Mouse (Mus musculus) stomach, postnatal 0 days (tissue): ENCODE data around the gene Adgrb2. TPM values are rescaled to one million over a fixed set of nuclear protein-coding genes. Genes with fewer than 3 reads are reported as not detected.

Experiments
- ATAC-seq: fragments of 200-750 bp; cut with Nextera tagmentation; 2 replicates; pipeline ENCODE4 v1.8.0; 2017; ENCODE audit not compliant: low FRiP score, low TSS enrichment
- DNase-seq: peaks from one replicate; pipeline ENCODE4 v3.0.0-alpha.2; 2016; ENCODE audit warnings: low spot score
- H3K27ac ChIP-seq: fragments of 300-500 bp; sonication (generic); replicated peaks from 2 replicates; pipeline ENCODE4 v1.5.1; 2014; ENCODE audit warnings: mild to moderate bottlenecking, control low read depth
- H3K27me3 ChIP-seq: fragments of 300-500 bp; sonication (generic); 2 replicates; pipeline ENCODE4 v1.6.1; 2014; ENCODE audit warnings: low read length; ENCODE audit not compliant: control insufficient read depth, insufficient read depth
- H3K36me3 ChIP-seq: fragments of 300-500 bp; sonication (generic); 2 replicates; pipeline ENCODE4 v1.6.1; 2014; ENCODE audit warnings: low read length, mixed read lengths; ENCODE audit not compliant: control insufficient read depth, insufficient read depth
- H3K4me1 ChIP-seq: fragments of 300-500 bp; sonication (generic); replicated peaks from 2 replicates; pipeline ENCODE4 v1.6.1; 2014; ENCODE audit warnings: antibody characterized with exemption; ENCODE audit not compliant: control insufficient read depth, insufficient read depth
- H3K4me2 ChIP-seq: fragments of 300-500 bp; sonication (generic); replicated peaks from 2 replicates; pipeline ENCODE4 v1.6.1; 2014; ENCODE audit warnings: low read depth, mild to moderate bottlenecking, control low read depth, moderate library complexity
- H3K4me3 ChIP-seq: fragments of 300-500 bp; sonication (generic); 2 replicates; pipeline ENCODE4 v1.5.1; 2014; ENCODE audit warnings: low read depth, low read length, control low read depth
- H3K9ac ChIP-seq: fragments of 300-500 bp; sonication (generic); 2 replicates; pipeline ENCODE4 v1.6.1; 2014; ENCODE audit warnings: mild to moderate bottlenecking, low read length, control low read depth, mixed read lengths
- H3K9me3 ChIP-seq: fragments of 300-500 bp; sonication (generic); 2 replicates; pipeline ENCODE4 v1.6.1; 2016; ENCODE audit warnings: low read length; ENCODE audit not compliant: control insufficient read depth
- CTCF ChIP-seq: IDR thresholded peaks from 2 replicates; pipeline ENCODE4 v1.5.1; 2016; ENCODE audit warnings: antibody characterized with exemption, low read depth, mild to moderate bottlenecking, moderate library complexity
- EP300 ChIP-seq: optimal IDR thresholded peaks from 2 replicates; pipeline ENCODE3; 2016; ENCODE audit warnings: antibody characterized with exemption
- WGBS: fragments of 180-500 bp; shearing (Covaris S2); extraction: QIAGEN DNeasy Blood & Tissue Kit; methylation state at CpG from one replicate; pipeline ENCODE4 v1.1.7; 2014; 5-methylcytosine and 5-hydroxymethylcytosine counted together
- polyA plus RNA-seq: library from polyadenylated mRNA; unstranded; fragments of >200 nt; fragmentation: Nextera tagmentation; extraction: Ambion mirVana; gene quantifications from 2 replicates; pipeline ENCODE4 v1.2.1, GENCODE M21; 2015

Gene Adgrb2
- polyA plus RNA-seq, 1 experiment from 2014 or later, result 0.49 TPM

- peak; percentile 75 for DNase-seq
- TF ChIP-seq EP300, result no peak
- TF ChIP-seq CTCF, result peak; percentile 77
- H3K4me2 ChIP-seq, result peak overlapping the region; percentile 97
- 0 out of 2 replicates have a peak, but pooled peaks cover 6% of the 10 kb centered on the region for H3K4me1 ChIP-seq
- peak overlapping the region; percentile 57 for H3K4me3 ChIP-seq
- H3K27me3 ChIP-seq, result no peaks in the 10 kb centered on the region
- 5% methylated on average over 15 of the region's 15 CpGs for WGBS
- peak; percentile 33; the same call in 1 of the 2 replicates for ATAC-seq
- no peaks in the 10 kb centered on the region for H3K9me3 ChIP-seq
- H3K9ac ChIP-seq, result no peak overlapping the region
- no peaks in the 10 kb centered on the region for H3K36me3 ChIP-seq
- no peak overlapping the region for H3K27ac ChIP-seq
Measured at GRCm38 (mm10) chr4:129983764-129984420, 778 bp upstream of the Adgrb2 start.

GRCm38 (mm10) chr4:129985161-129985670, 546 bp downstream of the Adgrb2 start:
- peak overlapping the region; percentile 63 for H3K9ac ChIP-seq
- H3K4me1 ChIP-seq, result 0 out of 2 replicates have a peak, but pooled peaks cover 6% of the 10 kb centered on the region
- TF ChIP-seq EP300 (no peak), CTCF (no peak)
- ATAC-seq (no peak), DNase-seq (no peak)
- H3K4me3 ChIP-seq, result peak overlapping the region; percentile 57
- H3K4me2 ChIP-seq, result peak overlapping the region; percentile 97
- no peak overlapping the region for H3K27ac ChIP-seq
- under 1% methylated on average over 27 of the region's 48 CpGs for WGBS
- H3K9me3 ChIP-seq, result no peaks in the 10 kb centered on the region
- H3K36me3 ChIP-seq, result no peaks in the 10 kb centered on the region
- H3K27me3 ChIP-seq, result no peaks in the 10 kb centered on the region

GRCm38 (mm10) chr4:129985671-129986441, 1.2 kb downstream of the Adgrb2 start:
- TF ChIP-seq CTCF (peak; percentile 66), EP300 (no peak)
- Histone ChIP-seq H3K9me3 (no peaks in the 10 kb centered on the region), H3K4me2 (peak overlapping the region; percentile 97), H3K27me3 (no peaks in the 10 kb centered on the region), H3K4me3 (peak overlapping the region; percentile 57), H3K4me1 (0 out of 2 replicates have a peak, but pooled peaks cover 6% of the 10 kb centered on the region), H3K27ac (no peak overlapping the region), H3K9ac (peak overlapping the region; percentile 63), H3K36me3 (no peaks in the 10 kb centered on the region)
- ATAC-seq, result no peak
- 1% methylated on average over 57 of the region's 58 CpGs for WGBS
- peak; percentile 61 for DNase-seq

- Histone ChIP-seq H3K9me3 (no peaks in the 10 kb centered on the region), H3K27me3 (no peaks in the 10 kb centered on the region), H3K4me1 (0 out of 2 replicates have a peak, but pooled peaks cover 6% of the 10 kb centered on the region), H3K4me2 (peak overlapping the region; percentile 75), H3K4me3 (peak overlapping the region; percentile 49), H3K27ac (no peak overlapping the region), H3K36me3 (no peaks in the 10 kb centered on the region), H3K9ac (peak overlapping the region; percentile 48)
- peak; percentile 54 for DNase-seq
- TF ChIP-seq CTCF, result peak; percentile 13; the same call in 1 of the 2 replicates
- no peak for TF ChIP-seq EP300
- ATAC-seq, result peak; percentile 19; the same call in 1 of the 2 replicates
- 2% methylated on average over 45 of the region's 53 CpGs for WGBS
Measured at GRCm38 (mm10) chr4:129987825-129988504, 3.3 kb downstream of the Adgrb2 start.

- H3K27me3 ChIP-seq, result no peaks in the 10 kb centered on the region
- WGBS, result 75% methylated on average over 4 of the region's 4 CpGs
- H3K9me3 ChIP-seq, result no peaks in the 10 kb centered on the region
- H3K27ac ChIP-seq, result no peak overlapping the region
- H3K4me1 ChIP-seq, result 0 out of 2 replicates have a peak, but pooled peaks cover 3% of the 10 kb centered on the region
- DNase-seq, result no peak
- TF ChIP-seq EP300 (no peak), CTCF (no peak)
- H3K4me3 ChIP-seq, result no peak overlapping the region
- no peak overlapping the region for H3K9ac ChIP-seq
- no peaks in the 10 kb centered on the region for H3K36me3 ChIP-seq
- no peak for ATAC-seq
- H3K4me2 ChIP-seq, result no peak overlapping the region
Measured at GRCm38 (mm10) chr4:129989925-129990324, 5.3 kb downstream of the Adgrb2 start.
